Mouse (Mus musculus): ENCODE results near the gene B3gnt2. TPM values are rescaled to one million over a fixed set of nuclear protein-coding genes. Genes with fewer than 3 reads are reported as not detected.

Gene B3gnt2
- polyA plus RNA-seq, 1 experiment from 2014 or later: 12.7 TPM

DNA sequence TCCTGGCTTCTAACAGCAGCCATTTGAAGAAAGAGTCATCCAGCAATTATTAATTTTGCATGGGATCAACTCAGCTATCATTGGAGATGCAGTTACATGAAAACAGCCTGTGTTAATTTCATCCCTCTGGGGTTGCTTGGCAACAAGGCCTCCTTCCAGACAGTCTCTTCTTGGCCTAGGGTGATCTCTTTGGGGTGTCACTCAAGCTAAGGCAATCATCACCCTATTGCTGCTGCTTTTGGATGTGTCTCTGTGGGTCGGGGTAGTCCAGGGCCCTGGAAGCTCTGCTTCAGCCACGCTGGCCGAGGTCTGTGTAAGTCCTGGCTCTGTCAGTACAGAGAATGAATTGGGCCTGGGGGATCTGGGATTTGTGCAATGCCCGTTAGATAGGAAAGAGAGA is 14.5 kb upstream of the B3gnt2 start:
- no peaks in the 10 kb centered on the region for H3K36me3 ChIP-seq (ENCODE audit: control insufficient read depth, insufficient read depth, low read length)
- no peaks in the 10 kb centered on the region for H3K27me3 ChIP-seq (ENCODE audit: control insufficient read depth, insufficient read depth, low read depth, low read length)
- H3K4me2 ChIP-seq (ENCODE audit: low read depth, low read length): no peak overlapping the region
- 74% methylated on average over 4 of the region's 4 CpGs for WGBS
- H3K9ac ChIP-seq (ENCODE audit: low read length): no peak overlapping the region
- H3K4me3 ChIP-seq (ENCODE audit: low read length): no peak overlapping the region
- H3K9me3 ChIP-seq (ENCODE audit: control insufficient read depth, low read length): no peaks in the 10 kb centered on the region
- no peak overlapping the region for H3K27ac ChIP-seq (ENCODE audit: low read length)
- H3K4me1 ChIP-seq (replicated peaks; ENCODE audit: control insufficient read depth, insufficient read depth, low read length): peaks cover 15% of the 10 kb centered on the region
- no peak for ATAC-seq (ENCODE audit: low read depth)

DNA sequence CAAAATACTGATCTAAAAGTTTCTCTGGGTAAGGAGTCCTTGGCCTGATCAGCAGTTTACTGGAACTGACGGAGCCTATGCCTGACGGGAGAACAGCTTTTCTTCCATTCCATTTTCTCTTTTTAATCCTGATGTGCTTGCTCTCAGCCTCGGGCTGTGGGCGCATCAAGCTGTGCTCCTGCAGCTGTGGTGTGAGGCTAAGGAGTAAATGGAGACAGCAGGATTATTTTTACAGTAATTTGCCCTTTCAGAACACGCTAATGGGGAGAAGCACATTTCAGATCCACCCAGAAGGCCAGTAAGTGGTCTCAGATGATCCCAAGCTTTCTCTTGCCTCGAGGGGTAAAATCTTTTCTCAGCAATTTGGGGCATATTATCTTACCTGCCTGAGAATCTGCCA is 14.0 kb upstream of the B3gnt2 start:
- Histone ChIP-seq H3K4me2 (ENCODE audit: low read depth, low read length) (no peak overlapping the region), H3K4me3 (ENCODE audit: low read length) (no peak overlapping the region), H3K27me3 (ENCODE audit: control insufficient read depth, insufficient read depth, low read depth, low read length) (no peaks in the 10 kb centered on the region), H3K9me3 (ENCODE audit: control insufficient read depth, low read length) (no peaks in the 10 kb centered on the region), H3K27ac (ENCODE audit: low read length) (no peak overlapping the region), H3K9ac (ENCODE audit: low read length) (no peak overlapping the region), H3K36me3 (ENCODE audit: control insufficient read depth, insufficient read depth, low read length) (no peaks in the 10 kb centered on the region), H3K4me1 (replicated peaks; ENCODE audit: control insufficient read depth, insufficient read depth, low read length) (peaks cover 15% of the 10 kb centered on the region)
- WGBS: 78% methylated on average over 6 of the region's 6 CpGs
- ATAC-seq (ENCODE audit: low read depth): no peak

DNA sequence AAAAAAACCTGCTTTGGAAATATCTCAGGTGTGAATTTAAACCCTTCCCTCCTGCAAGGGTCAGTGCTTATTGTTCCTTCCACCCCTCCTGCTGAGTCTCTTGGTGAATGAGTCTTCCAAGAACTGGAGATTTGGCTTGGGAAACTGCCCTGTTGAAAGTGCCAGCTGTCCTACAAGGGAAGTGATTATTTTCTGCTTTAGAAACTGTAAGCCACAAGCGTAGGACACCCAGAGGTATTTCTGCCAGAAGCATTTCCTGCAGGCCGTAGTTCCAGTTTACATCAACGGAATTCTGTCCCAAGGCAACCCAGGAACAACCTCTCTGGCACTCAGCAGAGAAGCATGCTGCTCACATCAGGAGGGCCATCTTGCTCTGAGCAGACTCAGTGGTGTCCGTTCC is 12.6 kb upstream of the B3gnt2 start:
- no peak overlapping the region for H3K4me2 ChIP-seq (ENCODE audit: low read depth, low read length)
- no peaks in the 10 kb centered on the region for H3K27me3 ChIP-seq (ENCODE audit: control insufficient read depth, insufficient read depth, low read depth, low read length)
- no peaks in the 10 kb centered on the region for H3K9me3 ChIP-seq (ENCODE audit: control insufficient read depth, low read length)
- H3K9ac ChIP-seq (ENCODE audit: low read length): no peak overlapping the region
- no peaks in the 10 kb centered on the region for H3K36me3 ChIP-seq (ENCODE audit: control insufficient read depth, insufficient read depth, low read length)
- ATAC-seq (ENCODE audit: low read depth): 0 out of 2 replicates have a peak, but pooled peaks have one; percentile 34
- no peak overlapping the region for H3K4me3 ChIP-seq (ENCODE audit: low read length)
- peak overlapping the region; percentile 50 for H3K27ac ChIP-seq (ENCODE audit: low read length)
- peaks cover 15% of the 10 kb centered on the region for H3K4me1 ChIP-seq (replicated peaks; ENCODE audit: control insufficient read depth, insufficient read depth, low read length)
- whole genome bisulfite sequencing: 56% methylated on average over 4 of the region's 4 CpGs

DNA sequence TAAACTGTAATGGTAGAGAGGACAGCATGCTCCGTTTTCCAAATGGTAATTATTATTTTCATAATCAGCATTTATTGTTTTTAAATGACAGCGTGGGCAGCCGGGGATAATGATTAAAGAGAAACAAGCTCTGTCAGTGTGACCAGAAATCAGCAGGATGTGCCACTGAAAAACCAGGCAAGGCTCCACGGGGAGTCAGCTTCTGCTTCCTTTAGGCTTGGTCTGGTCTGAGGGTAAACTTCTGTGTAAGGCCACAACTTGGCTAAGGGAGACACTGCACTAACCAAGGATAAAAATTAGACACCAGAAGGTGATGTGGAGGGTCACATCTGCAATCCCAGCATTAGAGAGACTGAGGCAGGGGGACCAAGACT is 11.5 kb upstream of the B3gnt2 start:
- Histone ChIP-seq H3K4me1 (replicated peaks; ENCODE audit: control insufficient read depth, insufficient read depth, low read length) (peaks cover 15% of the 10 kb centered on the region), H3K4me2 (ENCODE audit: low read depth, low read length) (peak overlapping the region; percentile 31), H3K4me3 (ENCODE audit: low read length) (no peak overlapping the region; the same call in 1 of the 2 replicates)

DNA sequence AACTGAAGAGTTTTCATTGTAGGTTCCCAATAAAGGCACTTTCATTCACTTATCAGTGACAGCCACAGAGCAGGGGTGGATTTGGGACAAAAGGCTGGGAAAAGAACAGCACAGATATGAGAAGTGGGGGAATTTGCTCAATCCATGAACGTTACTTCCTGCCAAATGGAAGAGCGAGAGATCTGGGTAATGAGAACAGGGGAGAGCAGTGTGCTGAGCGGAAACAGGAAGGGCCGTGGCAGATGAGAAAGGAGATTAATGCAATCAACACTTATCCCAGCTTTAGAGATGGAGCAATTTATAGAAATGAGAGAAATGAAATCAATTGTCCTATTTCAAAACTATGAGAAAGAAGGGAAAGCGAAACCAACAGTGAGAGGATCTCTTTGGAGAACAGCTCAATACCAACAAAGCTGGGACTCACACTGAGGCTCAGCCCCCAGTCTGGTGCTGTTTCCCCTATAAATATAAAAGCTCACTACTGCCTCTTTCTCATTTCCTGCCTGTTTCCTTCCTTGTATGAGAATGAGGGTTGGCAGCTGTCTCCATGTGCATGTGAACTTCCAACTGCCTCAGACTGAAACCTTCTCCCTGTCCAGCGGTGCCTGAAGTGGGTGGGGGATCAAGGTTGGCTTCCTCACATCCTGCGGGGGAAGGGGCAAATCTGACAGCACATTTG is 11.0 kb upstream of the B3gnt2 start:
- peaks cover 15% of the 10 kb centered on the region for H3K4me1 ChIP-seq (replicated peaks; ENCODE audit: control insufficient read depth, insufficient read depth, low read length)
- no peak overlapping the region; the same call in 1 of the 2 replicates for H3K4me3 ChIP-seq (ENCODE audit: low read length)
- no peak overlapping the region for H3K9ac ChIP-seq (ENCODE audit: low read length)
- H3K4me2 ChIP-seq (ENCODE audit: low read depth, low read length): peak overlapping the region; percentile 31
- WGBS: 39% methylated on average over 7 of the region's 7 CpGs
- H3K9me3 ChIP-seq (ENCODE audit: control insufficient read depth, low read length): no peaks in the 10 kb centered on the region
- no peaks in the 10 kb centered on the region for H3K36me3 ChIP-seq (ENCODE audit: control insufficient read depth, insufficient read depth, low read length)
- peak overlapping the region; percentile 61 for H3K27ac ChIP-seq (ENCODE audit: low read length)
- ATAC-seq (ENCODE audit: low read depth): peak; percentile 71
- no peaks in the 10 kb centered on the region for H3K27me3 ChIP-seq (ENCODE audit: control insufficient read depth, insufficient read depth, low read depth, low read length)

More for the DNA sequence above, 11.5 kb upstream of the B3gnt2 start:
- Histone ChIP-seq H3K9ac (ENCODE audit: low read length) (no peak overlapping the region), H3K9me3 (ENCODE audit: control insufficient read depth, low read length) (no peaks in the 10 kb centered on the region), H3K27ac (ENCODE audit: low read length) (peak overlapping the region; percentile 61), H3K27me3 (ENCODE audit: control insufficient read depth, insufficient read depth, low read depth, low read length) (no peaks in the 10 kb centered on the region), H3K36me3 (ENCODE audit: control insufficient read depth, insufficient read depth, low read length) (no peaks in the 10 kb centered on the region)
- 40% methylated on average over 4 of the region's 4 CpGs for WGBS
- ATAC-seq (ENCODE audit: low read depth): no peak

DNA sequence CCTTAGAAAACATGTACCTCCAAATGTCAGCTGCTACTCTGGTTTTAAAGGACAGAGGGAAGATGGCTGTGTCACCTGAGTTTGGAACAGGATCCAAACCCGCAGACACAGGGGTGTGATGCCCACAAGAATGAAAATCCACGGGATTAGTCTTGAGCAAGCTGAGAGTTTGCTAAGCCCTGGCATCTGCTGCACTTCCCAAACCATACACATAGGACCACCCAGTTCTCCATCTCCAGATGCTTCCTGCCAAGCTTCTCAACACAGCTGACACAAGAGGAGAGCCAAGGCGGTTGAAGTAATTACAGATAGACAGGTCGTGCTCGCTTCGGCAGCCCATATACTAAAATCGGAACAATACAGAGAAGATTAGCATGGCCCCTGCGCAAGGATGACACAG is 7.8 kb upstream of the B3gnt2 start:
- no peak for ATAC-seq (ENCODE audit: low read depth)
- Histone ChIP-seq H3K27ac (ENCODE audit: low read length) (no peak overlapping the region), H3K36me3 (ENCODE audit: control insufficient read depth, insufficient read depth, low read length) (no peaks in the 10 kb centered on the region), H3K4me3 (ENCODE audit: low read length) (no peak overlapping the region), H3K4me1 (replicated peaks; ENCODE audit: control insufficient read depth, insufficient read depth, low read length) (peaks cover 13% of the 10 kb centered on the region), H3K27me3 (ENCODE audit: control insufficient read depth, insufficient read depth, low read depth, low read length) (no peaks in the 10 kb centered on the region), H3K4me2 (ENCODE audit: low read depth, low read length) (no peak overlapping the region), H3K9me3 (ENCODE audit: control insufficient read depth, low read length) (no peaks in the 10 kb centered on the region), H3K9ac (ENCODE audit: low read length) (no peak overlapping the region)
- whole genome bisulfite sequencing: 82% methylated on average over 8 of the region's 8 CpGs

DNA sequence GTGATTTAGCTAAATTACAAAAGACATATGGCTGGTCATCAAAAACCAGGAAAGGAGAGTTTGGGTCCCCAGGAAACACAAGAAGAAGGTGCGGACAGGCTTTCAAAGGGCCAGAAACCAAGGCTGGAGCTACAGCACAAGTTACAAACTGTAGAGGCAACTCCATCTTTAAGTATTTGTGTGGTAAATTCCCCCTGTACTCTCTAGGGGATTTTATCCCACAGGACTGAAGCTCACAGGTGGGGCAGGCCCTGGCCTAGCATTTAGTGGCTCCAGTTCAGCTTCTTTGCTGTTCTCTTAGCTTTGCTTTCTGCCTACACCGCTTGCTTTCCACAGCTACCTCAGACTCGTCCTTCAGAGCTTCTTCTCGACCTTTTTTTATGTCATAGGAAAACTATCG is 6.9 kb upstream of the B3gnt2 start:
- no peaks in the 10 kb centered on the region; the same call in 1 of the 2 replicates for H3K27me3 ChIP-seq (ENCODE audit: control insufficient read depth, insufficient read depth, low read depth, low read length)
- no peak overlapping the region for H3K9ac ChIP-seq (ENCODE audit: low read length)
- no peak for ATAC-seq (ENCODE audit: low read depth)
- peaks cover 4% of the 10 kb centered on the region for H3K4me1 ChIP-seq (replicated peaks; ENCODE audit: control insufficient read depth, insufficient read depth, low read length)
- WGBS: 86% methylated on average over 5 of the region's 5 CpGs
- H3K27ac ChIP-seq (ENCODE audit: low read length): no peak overlapping the region
- no peaks in the 10 kb centered on the region for H3K9me3 ChIP-seq (ENCODE audit: control insufficient read depth, low read length)
- no peaks in the 10 kb centered on the region for H3K36me3 ChIP-seq (ENCODE audit: control insufficient read depth, insufficient read depth, low read length)
- no peak overlapping the region for H3K4me2 ChIP-seq (ENCODE audit: low read depth, low read length)
- no peak overlapping the region for H3K4me3 ChIP-seq (ENCODE audit: low read length)

DNA sequence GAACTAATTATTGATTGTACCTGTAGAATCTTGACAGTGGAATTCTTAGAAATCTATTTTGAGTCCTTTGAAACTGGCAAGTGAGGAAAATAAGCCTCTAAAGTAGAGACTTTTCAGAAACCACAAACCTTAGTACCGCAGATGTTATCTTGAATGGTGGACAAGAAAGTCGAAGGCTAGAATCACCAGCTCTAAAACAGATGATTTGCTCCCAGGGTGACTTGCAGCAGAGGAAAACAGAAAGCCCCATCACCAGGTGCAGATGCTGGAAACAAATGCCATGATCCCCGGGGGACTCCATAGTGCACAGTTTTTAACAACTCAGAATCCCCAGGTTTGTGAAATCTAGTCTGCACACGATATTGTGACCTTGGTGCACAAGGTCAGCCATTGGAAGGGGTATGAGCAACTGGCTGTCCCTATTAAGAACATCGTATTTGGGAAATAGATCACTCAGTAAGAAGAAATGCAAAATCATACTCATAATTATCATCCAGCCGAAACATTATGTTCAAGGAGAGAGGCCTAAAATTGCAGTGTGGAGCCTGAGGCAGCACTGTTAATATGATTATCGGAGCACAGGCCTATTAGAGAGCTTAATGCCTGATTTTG is 5.0 kb upstream of the B3gnt2 start:
- H3K4me2 ChIP-seq (ENCODE audit: low read depth, low read length): no peak overlapping the region
- no peak overlapping the region for H3K27ac ChIP-seq (ENCODE audit: low read length)
- H3K4me1 ChIP-seq (replicated peaks; ENCODE audit: control insufficient read depth, insufficient read depth, low read length): peaks cover 2% of the 10 kb centered on the region
- H3K4me3 ChIP-seq (ENCODE audit: low read length): no peak overlapping the region
- no peaks in the 10 kb centered on the region for H3K36me3 ChIP-seq (ENCODE audit: control insufficient read depth, insufficient read depth, low read length)
- ATAC-seq (ENCODE audit: low read depth): no peak
- H3K27me3 ChIP-seq (ENCODE audit: control insufficient read depth, insufficient read depth, low read depth, low read length): no peaks in the 10 kb centered on the region; the same call in 1 of the 2 replicates
- H3K9ac ChIP-seq (ENCODE audit: low read length): no peak overlapping the region
- no peaks in the 10 kb centered on the region for H3K9me3 ChIP-seq (ENCODE audit: control insufficient read depth, low read length)
- 89% methylated on average over 7 of the region's 7 CpGs for WGBS

DNA sequence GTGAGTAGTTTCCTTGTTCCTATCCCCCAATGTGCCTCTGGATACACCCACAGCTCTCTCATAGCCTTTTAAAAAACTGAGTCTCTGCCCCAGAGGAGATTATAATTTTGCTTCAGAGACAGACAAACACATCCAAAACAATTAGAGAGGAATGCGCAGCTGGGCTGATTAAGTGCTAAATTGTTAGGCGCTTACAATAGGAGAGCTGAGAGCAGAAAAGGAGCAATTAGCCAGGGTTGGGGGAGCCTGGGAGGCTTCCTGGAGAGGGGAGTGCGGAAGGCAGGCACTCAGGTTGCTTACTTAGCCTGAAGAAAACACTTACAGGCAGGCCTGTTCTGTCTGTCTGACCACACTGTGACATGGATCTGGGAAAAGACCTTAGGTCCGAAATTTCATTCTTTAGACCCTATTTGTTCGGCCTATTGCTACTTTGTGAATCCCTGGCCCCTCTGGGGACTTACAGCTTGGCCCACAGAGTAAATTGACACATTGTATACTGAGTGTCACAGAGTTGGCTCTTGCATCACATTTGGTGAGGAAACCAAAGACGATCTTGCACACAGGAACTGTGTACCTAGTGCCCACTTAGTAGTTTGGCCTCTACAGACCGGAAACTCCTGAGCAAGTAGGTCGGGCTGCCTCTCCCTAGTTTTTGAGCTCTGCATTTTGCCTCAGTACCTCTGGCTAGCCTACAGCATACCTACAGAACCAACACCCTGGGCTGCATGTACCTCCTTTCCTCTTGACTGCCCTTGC is 3.7 kb upstream of the B3gnt2 start:
- Histone ChIP-seq H3K36me3 (ENCODE audit: control insufficient read depth, insufficient read depth, low read length) (no peaks in the 10 kb centered on the region), H3K4me3 (ENCODE audit: low read length) (no peak overlapping the region), H3K4me1 (replicated peaks; ENCODE audit: control insufficient read depth, insufficient read depth, low read length) (peaks cover 7% of the 10 kb centered on the region), H3K27me3 (ENCODE audit: control insufficient read depth, insufficient read depth, low read depth, low read length) (no peaks in the 10 kb centered on the region; the same call in 1 of the 2 replicates), H3K27ac (ENCODE audit: low read length) (peak overlapping the region; percentile 50; the same call in 1 of the 2 replicates), H3K4me2 (ENCODE audit: low read depth, low read length) (no peak overlapping the region), H3K9me3 (ENCODE audit: control insufficient read depth, low read length) (no peaks in the 10 kb centered on the region), H3K9ac (ENCODE audit: low read length) (no peak overlapping the region)
- no peak for ATAC-seq (ENCODE audit: low read depth)
- 61% methylated on average over 8 of the region's 8 CpGs for WGBS
